Mouse (Mus musculus): ENCODE measurements at regions not wholly inside any gene's neighbourhood (a gene's known extent, or its start where the extent isn't known, plus 50 kb on each side); places are given as distances from the start of the nearest gene placed in this dataset.

GRCm38 (mm10) chr15:59169831-59170230 lies 280.7 kb downstream of the Gm49356 start:
- DNase-seq (ENCODE audit: low read depth, low spot score): no peak

GRCm38 (mm10) chr15:59171120-59171519 lies 282.0 kb downstream of the Gm49356 start:
- no peak for DNase-seq (ENCODE audit: low read depth, low spot score)

GRCm38 (mm10) chr15:59173452-59174245 lies 284.6 kb downstream of the Gm49356 start:
- DNase-seq (ENCODE audit: low read depth, low spot score): no peak

GRCm38 (mm10) chr15:59174246-59174751 lies 285.2 kb downstream of the Gm49356 start:
- peak; percentile 9 for DNase-seq (ENCODE audit: low read depth, low spot score)

- DNase-seq (ENCODE audit: low read depth, low spot score): no peak
Measured at GRCm38 (mm10) chr15:59174893-59175531, 285.9 kb downstream of the Gm49356 start.

- no peak for DNase-seq (ENCODE audit: low read depth, low spot score)
Measured at GRCm38 (mm10) chr15:59180076-59180475, 291.0 kb downstream of the Gm49356 start.

GRCm38 (mm10) chr15:59184461-59184860 lies 295.4 kb downstream of the Gm49356 start:
- DNase-seq (ENCODE audit: low read depth, low spot score): no peak

- DNase-seq (ENCODE audit: low read depth, low spot score): no peak
Measured at GRCm38 (mm10) chr15:59187566-59187965, 298.5 kb downstream of the Gm49356 start.

- DNase-seq (ENCODE audit: low read depth, low spot score): no peak
Measured at GRCm38 (mm10) chr15:59188371-59188770, 299.3 kb downstream of the Gm49356 start.

GRCm38 (mm10) chr15:59190511-59190910 lies 301.4 kb downstream of the Gm49356 start:
- DNase-seq (ENCODE audit: low read depth, low spot score): no peak

GRCm38 (mm10) chr15:59194421-59194820 lies 305.3 kb downstream of the Gm49356 start:
- no peak for DNase-seq (ENCODE audit: low read depth, low spot score)

- no peak for DNase-seq (ENCODE audit: low read depth, low spot score)
Measured at GRCm38 (mm10) chr15:59196351-59196750, 307.3 kb downstream of the Gm49356 start.

- no peak for DNase-seq (ENCODE audit: low read depth, low spot score)
Measured at GRCm38 (mm10) chr15:59197455-59198391, 308.6 kb downstream of the Gm49356 start.

- DNase-seq (ENCODE audit: low read depth, low spot score): no peak
Measured at GRCm38 (mm10) chr15:59201386-59201785, 312.3 kb downstream of the Gm49356 start.

GRCm38 (mm10) chr15:59201894-59202670 lies 313.0 kb downstream of the Gm49356 start:
- DNase-seq (ENCODE audit: low read depth, low spot score): no peak

GRCm38 (mm10) chr15:59203097-59203849 lies 314.2 kb downstream of the Gm49356 start:
- DNase-seq (ENCODE audit: low read depth, low spot score): no peak

GRCm38 (mm10) chr15:59203850-59204625 lies 314.9 kb downstream of the Gm49356 start:
- DNase-seq (ENCODE audit: low read depth, low spot score): peak; percentile 16

- no peak for DNase-seq (ENCODE audit: low read depth, low spot score)
Measured at GRCm38 (mm10) chr15:59205091-59205490, 316.0 kb downstream of the Gm49356 start.

GRCm38 (mm10) chr15:59205544-59205943 lies 316.4 kb downstream of the Gm49356 start:
- no peak for DNase-seq (ENCODE audit: low read depth, low spot score)
